Mouse (Mus musculus) C2C12 (cell line): ENCODE results near the gene Hcfc2. TPM values are rescaled to one million over a fixed set of nuclear protein-coding genes. Genes with fewer than 3 reads are reported as not detected.

Experiments
- H3K27me3 ChIP-seq: one replicate; pipeline ENCODE4 v1.6.1; 2011; ENCODE audit not compliant: control insufficient read depth, insufficient read depth, insufficient read length
- H3K36me3 ChIP-seq: one replicate; pipeline ENCODE4 v1.6.1; 2011; ENCODE audit not compliant: control insufficient read depth, insufficient read depth
- H3K4me3 ChIP-seq: one replicate; pipeline ENCODE4 v1.5.1; 2011; ENCODE audit warnings: mild to moderate bottlenecking, control low read depth; ENCODE audit not compliant: poor library complexity, insufficient read depth, severe bottlenecking
- H3K79me2 ChIP-seq: one replicate; pipeline ENCODE4 v1.6.1; 2011; ENCODE audit not compliant: control insufficient read depth, insufficient read depth
- H3K79me3 ChIP-seq: one replicate; pipeline ENCODE4 v1.6.1; 2011; ENCODE audit warnings: low read depth, control low read depth
- H3ac ChIP-seq: one replicate; pipeline ENCODE3; 2011; ENCODE audit warnings: low read depth; ENCODE audit not compliant: control insufficient read depth, insufficient read length
- CEBPB ChIP-seq: IDR thresholded peaks from one replicate; pipeline ENCODE4 v1.6.1; 2011; ENCODE audit warnings: low read depth, mild to moderate bottlenecking, control low read depth, moderate library complexity
- CTCF ChIP-seq: IDR thresholded peaks from one replicate; pipeline ENCODE4 v1.5.1; 2011; ENCODE audit not compliant: control insufficient read depth, insufficient read depth, insufficient read length
- FOSL1 ChIP-seq: IDR thresholded peaks from one replicate; pipeline ENCODE4 v1.8.0; 2011; ENCODE audit warnings: mild to moderate bottlenecking, low read length; ENCODE audit not compliant: poor library complexity, insufficient read depth, severe bottlenecking
- MAX ChIP-seq: IDR thresholded peaks from one replicate; pipeline ENCODE4 v1.6.1; 2011; ENCODE audit warnings: mild to moderate bottlenecking, control low read depth
- MYOD1 ChIP-seq: IDR thresholded peaks from one replicate; pipeline ENCODE4 v1.6.1; 2011; ENCODE audit warnings: low read depth; ENCODE audit not compliant: control insufficient read depth, insufficient read length
- MYOG ChIP-seq: IDR thresholded peaks from one replicate; pipeline ENCODE4 v1.6.1; 2011; ENCODE audit not compliant: control insufficient read depth, insufficient read length; ENCODE audit errors: extremely low read depth
- USF1 ChIP-seq: IDR thresholded peaks from one replicate; pipeline ENCODE4 v1.6.1; 2011; ENCODE audit warnings: low read depth, mild to moderate bottlenecking, control low read depth, moderate library complexity
- polyA plus RNA-seq: library from polyadenylated mRNA; unstranded; fragments of >200 nt; fragmentation: generic; extraction: Trizol; gene quantifications from one replicate; pipeline ENCODE4 v1.2.1, GENCODE M21; 2012; ENCODE audit warnings: missing spikeins

Gene Hcfc2
- polyA plus RNA-seq, 1 experiment = 9.7 TPM

GRCm38 (mm10) chr10:82676949-82677348 lies 19.0 kb upstream of the Hcfc2 start:
- H3ac ChIP-seq = no peak overlapping the region
- TF ChIP-seq MYOD1 (no peak), CTCF (no peak), MAX (no peak), FOSL1 (no peak)
- peaks cover 2% of the 10 kb centered on the region for H3K79me3 ChIP-seq
- no peaks in the 10 kb centered on the region for H3K36me3 ChIP-seq
- H3K27me3 ChIP-seq = no peaks in the 10 kb centered on the region
- no peak overlapping the region for H3K4me3 ChIP-seq
- no peaks in the 10 kb centered on the region for H3K79me2 ChIP-seq

- no peak for TF ChIP-seq MAX
- no peak for TF ChIP-seq MYOG
- no peak for TF ChIP-seq USF1
- TF ChIP-seq FOSL1 = no peak
- no peak for TF ChIP-seq MYOD1
- no peak for TF ChIP-seq CTCF
- TF ChIP-seq CEBPB = no peak
- Histone ChIP-seq H3K79me3 (peaks cover 2% of the 10 kb centered on the region), H3K36me3 (no peaks in the 10 kb centered on the region), H3K27me3 (no peaks in the 10 kb centered on the region), H3K4me3 (no peak overlapping the region), H3ac (no peak overlapping the region), H3K79me2 (no peaks in the 10 kb centered on the region)
Observed at GRCm38 (mm10) chr10:82680769-82681168, 15.2 kb upstream of the Hcfc2 start.

GRCm38 (mm10) chr10:82681639-82682038 lies 14.3 kb upstream of the Hcfc2 start:
- TF ChIP-seq USF1 (no peak), MAX (no peak), MYOD1 (no peak), CEBPB (no peak), FOSL1 (no peak), MYOG (no peak), CTCF (no peak)

GRCm38 (mm10) chr10:82685440-82685839 lies 10.5 kb upstream of the Hcfc2 start:
- H3K27me3 ChIP-seq = no peaks in the 10 kb centered on the region
- no peaks in the 10 kb centered on the region for H3K36me3 ChIP-seq
- no peak for TF ChIP-seq MAX
- no peak for TF ChIP-seq FOSL1
- no peak for TF ChIP-seq MYOD1
- no peak for TF ChIP-seq USF1
- TF ChIP-seq MYOG = no peak
- no peak for TF ChIP-seq CTCF
- no peak for TF ChIP-seq CEBPB
- H3K79me2 ChIP-seq = no peaks in the 10 kb centered on the region
- no peak overlapping the region for H3K4me3 ChIP-seq
- no peak overlapping the region for H3ac ChIP-seq
- no peaks in the 10 kb centered on the region for H3K79me3 ChIP-seq

More at GRCm38 (mm10) chr10:82681639-82682038, 14.3 kb upstream of the Hcfc2 start:
- Histone ChIP-seq H3K36me3 (no peaks in the 10 kb centered on the region), H3K79me2 (no peaks in the 10 kb centered on the region), H3K4me3 (no peak overlapping the region), H3K79me3 (peaks cover 2% of the 10 kb centered on the region), H3ac (no peak overlapping the region), H3K27me3 (no peaks in the 10 kb centered on the region)

GRCm38 (mm10) chr10:82689681-82690211 lies 6.2 kb upstream of the Hcfc2 start:
- Histone ChIP-seq H3K27me3 (no peaks in the 10 kb centered on the region), H3K4me3 (peak overlapping the region; percentile 21), H3ac (no peak overlapping the region), H3K79me3 (no peaks in the 10 kb centered on the region), H3K79me2 (no peaks in the 10 kb centered on the region), H3K36me3 (no peaks in the 10 kb centered on the region)
- TF ChIP-seq MYOG = no peak
- TF ChIP-seq MYOD1 = peak; percentile 14
- peak; percentile 86 for TF ChIP-seq FOSL1
- TF ChIP-seq MAX = no peak

- Histone ChIP-seq H3K27me3 (no peaks in the 10 kb centered on the region), H3K4me3 (peak within 1 kb of the TSS; percentile 21), H3K79me2 (no peaks in the 10 kb centered on the region), H3K36me3 (no peaks in the 10 kb centered on the region), H3ac (peak within 1 kb of the TSS; percentile 8), H3K79me3 (no peaks in the 10 kb centered on the region)
- TF ChIP-seq MAX (peak; percentile 74), CTCF (no peak), MYOD1 (peak; percentile 98)
Observed at GRCm38 (mm10) chr10:82690494-82690893, 5.5 kb upstream of the Hcfc2 start, which contains the start of gene Glt8d2. Gene Glt8d2, minus strand, starts transcription at chr10:82690650.
